Mouse (Mus musculus) urinary bladder, postnatal 25 days (tissue): ENCODE results near the gene Foxq1.
A peak's percentile ranks its signal among the peaks of the same experiment; 100 is the strongest.

Source experiments
- DNase-seq: peaks from one replicate; pipeline ENCODE4 v3.0.0; 2022; ENCODE audit warnings: low spot score

Gene Foxq1

DNA sequence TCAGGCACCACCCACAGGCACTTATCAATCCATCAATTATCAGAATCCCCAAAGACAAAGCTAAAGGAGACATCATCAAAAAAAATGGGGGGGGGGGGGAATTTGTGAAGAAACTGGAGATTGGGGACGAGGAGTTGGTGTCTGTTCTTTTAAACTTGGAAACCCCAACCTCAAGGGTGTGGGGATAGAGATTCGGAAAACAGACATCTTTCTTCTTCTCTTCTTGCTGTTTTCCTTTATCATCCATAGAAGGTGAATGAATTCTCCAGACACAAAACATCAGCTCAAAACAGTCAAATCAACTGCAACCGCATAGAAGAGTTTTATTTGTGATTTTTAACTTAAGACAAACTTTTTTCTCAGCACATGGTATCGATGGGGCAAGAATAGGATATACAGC lies at the start of gene Foxq1:
Gene Foxq1, plus strand, starts transcription at position 301 of the 400 bp plus-strand sequence.
- DNase-seq = no peak

DNA sequence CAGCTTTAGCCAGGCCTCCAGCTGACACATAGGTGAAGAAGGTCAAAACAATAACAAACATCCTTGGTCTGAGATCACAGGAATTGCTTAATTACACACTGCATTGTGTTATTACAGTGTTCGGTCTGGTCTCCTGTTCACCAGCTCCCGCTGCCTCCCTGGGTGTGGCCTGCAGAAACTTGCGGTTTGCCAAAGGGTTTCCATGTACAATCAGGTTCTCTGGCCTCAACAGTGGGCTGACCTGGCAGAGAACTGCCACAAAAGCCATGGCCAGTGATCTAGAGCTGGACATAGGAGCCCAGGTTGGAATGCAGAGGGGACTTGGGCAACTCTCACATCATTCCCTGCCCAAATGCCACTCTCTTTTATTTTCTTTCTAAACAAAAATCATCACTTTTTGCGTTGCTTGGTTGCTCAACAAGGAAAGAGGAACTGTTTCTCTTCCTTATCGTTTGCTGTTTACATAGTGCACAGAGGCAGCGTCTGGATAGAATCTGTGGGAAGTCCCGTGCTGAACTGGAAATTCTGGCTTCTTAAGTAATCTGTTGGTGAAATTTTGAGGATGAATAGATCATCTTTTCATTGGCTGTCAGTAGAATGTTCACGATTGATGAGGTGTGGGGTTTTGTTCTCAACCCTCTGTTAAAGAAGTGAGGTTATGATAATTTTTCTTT lies 49.3 kb upstream of the Foxq1 start:
- no peak for DNase-seq

DNA sequence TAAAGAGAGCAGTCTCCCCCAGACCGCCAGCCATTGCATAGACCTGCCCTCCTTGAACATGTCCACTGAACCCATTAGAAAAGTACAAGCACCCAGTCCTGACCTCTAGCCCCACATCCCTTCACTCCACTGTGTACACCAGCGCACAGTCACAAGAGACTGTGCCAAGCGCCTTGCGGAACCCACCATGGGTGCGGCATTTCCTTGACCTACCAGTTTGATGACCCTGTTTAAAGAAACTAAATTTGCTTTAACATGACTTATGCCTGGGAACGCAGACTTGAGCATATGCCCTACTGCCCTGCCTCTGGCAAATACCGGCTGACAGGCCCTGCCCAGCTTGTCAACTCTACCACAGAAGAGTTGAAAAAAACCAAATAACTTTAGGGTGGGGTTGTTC lies 40.7 kb upstream of the Foxq1 start:
- DNase-seq = no peak

DNA sequence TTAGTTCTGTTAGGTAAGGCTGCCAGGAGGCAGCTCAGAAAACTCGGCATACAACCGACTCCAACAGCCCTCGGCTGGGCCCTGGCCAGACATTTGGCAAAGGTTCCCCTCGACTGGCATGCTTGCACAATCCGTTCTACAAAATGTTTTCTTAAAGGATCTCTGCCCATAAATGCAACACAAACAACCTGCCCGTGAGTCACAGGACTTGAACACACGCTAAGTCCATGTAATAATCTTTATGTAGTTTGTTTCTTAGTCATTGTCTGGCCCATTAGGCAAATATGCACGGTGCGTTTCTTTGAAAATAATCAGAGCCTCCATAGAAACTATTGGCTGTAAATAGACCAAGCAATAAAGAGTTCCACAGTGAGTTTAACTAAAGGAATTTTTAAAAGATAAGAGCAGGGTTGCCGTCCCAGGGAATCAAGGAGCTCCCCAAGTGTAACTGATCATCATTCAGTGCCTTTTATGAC lies 37.5 kb upstream of the Foxq1 start:
- peak; percentile 49 for DNase-seq

DNA sequence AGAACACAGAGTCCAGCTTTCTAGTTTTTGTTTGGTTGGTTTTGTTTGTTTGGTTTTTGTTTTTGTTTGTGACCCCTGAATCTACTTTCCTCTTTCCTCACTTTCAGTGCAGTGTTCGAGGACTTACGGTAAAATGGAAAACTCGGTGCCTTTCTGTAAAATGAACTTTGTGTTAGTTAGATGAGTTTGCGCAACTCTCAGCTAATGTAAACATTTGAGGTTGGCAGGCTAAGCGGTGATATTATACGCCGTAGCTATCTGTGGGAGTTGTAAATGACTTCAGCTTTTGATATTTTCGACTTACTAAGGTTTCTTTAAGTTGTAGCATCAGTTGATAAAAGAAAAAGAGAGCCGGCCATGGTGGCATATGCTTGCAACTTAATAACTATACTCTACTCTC lies 37.0 kb upstream of the Foxq1 start:
- DNase-seq = no peak

DNA sequence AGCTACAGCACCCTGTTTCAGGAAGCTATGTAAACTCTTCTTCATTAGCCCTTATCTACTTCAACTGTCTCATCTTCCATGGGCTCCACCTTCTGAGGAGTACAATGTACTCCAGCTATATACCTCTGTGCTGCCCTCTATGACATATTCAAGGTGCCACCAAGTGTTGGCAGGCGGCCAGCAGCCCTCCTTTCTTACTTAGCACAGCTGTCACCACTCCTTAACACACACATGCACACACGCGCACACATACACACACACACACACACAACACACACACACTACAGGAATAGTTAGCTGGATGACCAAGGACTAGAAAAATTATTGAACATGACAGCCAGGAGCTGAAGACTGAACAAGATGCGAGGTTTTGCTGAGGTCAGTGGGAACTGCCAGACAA lies 31.0 kb upstream of the Foxq1 start:
- DNase-seq = no peak

DNA sequence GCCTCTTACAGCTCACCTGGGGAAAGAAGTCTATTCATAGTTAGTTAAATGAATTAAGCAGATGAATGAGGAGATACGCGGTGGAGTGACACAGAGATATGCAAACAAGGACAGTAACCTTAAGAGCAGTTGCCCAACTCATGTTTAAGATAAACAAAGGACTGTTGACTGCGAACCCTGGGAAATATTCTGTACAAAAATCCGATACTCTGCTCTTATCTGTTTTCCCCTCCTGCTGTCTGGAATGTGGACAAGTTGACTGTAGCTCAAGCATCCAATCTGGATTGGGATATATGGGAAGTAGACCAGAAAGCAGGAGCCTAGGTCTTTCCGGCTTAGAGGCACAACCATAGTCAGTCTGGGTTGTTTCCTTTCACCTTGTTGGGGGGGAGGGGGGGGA lies 24.7 kb upstream of the Foxq1 start:
- no peak for DNase-seq

DNA sequence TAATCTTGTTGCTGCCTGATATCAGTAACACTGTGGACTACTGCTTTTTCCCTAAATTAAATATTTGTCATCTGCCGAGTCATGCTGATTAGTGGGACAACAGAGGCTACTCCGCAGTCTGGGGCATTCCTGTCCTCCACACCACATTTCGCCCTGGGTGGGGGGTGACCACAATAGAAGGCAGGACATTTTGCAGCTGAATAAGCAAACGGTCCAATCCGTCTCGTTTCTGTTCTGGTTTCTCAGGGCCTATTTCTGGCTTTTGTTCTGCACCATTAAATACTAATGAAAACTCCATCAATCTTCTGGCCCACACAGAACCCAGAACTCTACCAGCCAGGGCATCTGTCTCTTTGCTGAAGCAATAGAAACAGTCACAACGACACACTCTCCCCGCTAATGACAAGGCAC lies 24.3 kb upstream of the Foxq1 start:
- no peak for DNase-seq

DNA sequence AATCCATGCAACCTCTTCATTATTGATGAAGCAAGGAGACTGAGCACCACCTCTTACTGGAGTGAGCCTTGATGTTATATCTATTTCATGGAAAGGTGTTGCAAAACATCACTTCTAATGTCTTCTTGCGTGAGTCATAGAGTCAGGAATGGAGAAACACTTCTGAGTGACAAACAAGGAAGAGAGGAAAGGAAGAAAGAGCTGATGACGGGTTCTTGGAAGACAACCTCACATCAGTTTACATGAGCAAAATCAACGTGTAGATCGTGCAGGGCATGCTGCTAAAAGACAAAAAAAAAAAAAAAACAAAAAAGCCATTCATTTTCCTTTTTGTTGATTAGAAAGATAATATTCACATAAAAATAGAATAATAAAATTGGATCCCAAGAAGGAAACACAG lies 21.2 kb upstream of the Foxq1 start:
- no peak for DNase-seq

DNA sequence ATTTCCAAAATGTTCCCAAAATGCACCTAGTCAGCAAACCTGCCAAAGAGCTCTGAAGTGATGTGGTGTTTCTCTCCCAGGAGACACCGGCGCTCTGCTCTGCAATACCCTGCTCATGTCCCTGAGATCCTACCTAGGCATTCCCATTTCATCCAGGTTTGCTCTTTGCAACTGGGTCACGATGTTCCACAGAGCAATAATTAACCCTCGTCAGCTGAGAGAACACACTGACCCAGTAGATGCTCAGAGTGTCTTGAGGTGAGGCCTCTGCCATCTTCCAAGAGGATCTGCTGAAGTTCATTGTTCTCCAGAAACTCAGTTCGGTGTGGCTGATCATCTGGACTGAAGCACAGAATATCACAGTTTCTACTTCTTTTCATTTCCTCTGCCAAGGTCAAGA lies 12.9 kb upstream of the Foxq1 start:
- no peak for DNase-seq

DNA sequence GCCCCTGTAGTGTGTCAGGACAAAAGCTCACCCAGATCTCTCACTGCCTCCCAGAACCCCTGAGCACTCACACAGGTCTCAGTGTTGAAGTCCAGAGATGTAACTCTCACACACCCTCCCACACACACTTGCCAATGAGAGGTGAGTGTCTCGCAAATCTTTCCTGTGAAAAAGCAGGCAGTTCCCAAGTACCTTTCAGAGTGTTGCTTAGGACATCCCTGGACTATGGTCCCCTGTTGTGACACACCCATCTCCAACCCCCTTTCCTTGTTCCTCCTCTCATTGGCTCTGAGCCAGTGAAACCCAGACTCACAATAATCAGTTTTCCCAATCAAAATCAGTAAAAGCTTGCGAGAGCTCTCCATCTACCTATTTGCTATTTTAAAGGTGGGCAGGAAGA lies 9.2 kb upstream of the Foxq1 start:
- no peak for DNase-seq

DNA sequence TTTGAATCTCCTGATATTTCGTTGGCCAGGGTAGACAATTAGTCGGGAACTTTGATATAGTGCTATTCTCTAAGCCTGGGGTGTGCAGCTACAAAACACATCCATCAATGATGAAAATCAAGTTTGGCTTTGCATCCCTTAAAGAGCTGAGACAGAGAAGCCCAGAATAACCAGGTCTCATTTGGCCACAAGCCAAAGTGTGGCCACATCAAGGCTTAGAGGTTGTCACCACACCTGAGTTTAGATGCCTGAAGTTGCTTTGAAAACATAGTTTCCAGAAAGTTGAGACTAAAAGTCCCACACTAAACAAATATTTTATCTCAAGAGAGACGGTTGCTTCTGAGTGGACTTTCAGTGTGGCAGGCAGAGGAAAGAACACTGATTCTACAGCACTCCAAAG lies 8.7 kb upstream of the Foxq1 start:
- no peak for DNase-seq

DNA sequence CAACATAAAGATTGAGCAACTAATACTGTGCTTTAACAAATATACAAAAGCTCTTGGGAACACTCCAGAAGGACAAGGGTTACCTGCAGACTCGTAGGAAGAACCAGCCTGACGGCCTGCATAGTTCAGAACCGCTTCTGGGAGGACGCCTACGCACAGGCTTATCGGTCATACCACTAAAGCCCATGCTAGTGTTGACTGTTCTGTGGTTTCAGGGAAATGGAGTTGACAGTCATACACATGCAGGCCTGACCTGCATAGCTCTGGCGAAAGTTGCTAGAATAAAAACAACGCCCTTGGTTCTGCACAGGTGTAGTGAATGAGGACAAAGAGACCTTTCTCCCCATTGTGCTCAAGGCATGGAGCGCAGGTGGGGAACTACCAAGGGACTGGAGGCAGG lies 8.3 kb upstream of the Foxq1 start:
- DNase-seq = no peak

DNA sequence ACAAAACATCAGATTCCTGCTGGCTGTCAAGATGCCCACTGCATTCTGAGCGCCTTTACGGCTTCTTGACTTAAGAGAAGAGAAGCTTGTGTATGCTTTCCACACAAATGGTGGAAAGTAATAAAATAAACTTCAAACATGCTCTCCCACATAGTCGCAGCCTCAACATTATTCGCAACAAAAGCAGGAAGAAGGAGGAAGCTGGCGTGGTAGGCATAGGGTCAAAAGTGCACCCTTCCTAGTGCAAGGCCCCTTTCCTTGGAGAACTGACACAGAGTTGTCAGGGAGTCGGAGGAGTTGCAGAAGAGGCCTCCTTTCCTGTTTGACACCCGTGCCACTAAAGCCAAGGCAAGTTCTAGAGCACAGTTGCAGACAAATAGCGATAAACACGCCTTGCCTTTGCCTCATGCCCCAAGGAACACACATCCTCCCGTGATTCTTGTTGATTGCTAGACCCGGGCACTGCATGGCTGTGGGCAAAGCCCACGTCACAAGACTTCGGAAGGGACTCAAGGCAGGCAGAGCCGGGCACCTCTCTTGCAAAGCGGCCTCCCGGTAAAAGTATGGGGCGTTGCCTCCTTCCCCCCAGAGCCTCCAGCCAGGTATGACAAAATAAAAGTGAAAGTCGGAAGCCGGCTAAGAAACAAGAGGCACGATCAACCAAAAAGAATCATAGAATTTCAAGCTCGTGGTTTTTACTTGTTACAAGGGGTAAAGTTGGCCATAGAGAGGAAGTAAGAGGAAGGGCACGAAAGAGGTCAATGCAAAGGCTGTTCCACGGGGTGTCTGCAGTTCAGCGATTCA lies 1.2 kb downstream of the Foxq1 start:
- DNase-seq = no peak

DNA sequence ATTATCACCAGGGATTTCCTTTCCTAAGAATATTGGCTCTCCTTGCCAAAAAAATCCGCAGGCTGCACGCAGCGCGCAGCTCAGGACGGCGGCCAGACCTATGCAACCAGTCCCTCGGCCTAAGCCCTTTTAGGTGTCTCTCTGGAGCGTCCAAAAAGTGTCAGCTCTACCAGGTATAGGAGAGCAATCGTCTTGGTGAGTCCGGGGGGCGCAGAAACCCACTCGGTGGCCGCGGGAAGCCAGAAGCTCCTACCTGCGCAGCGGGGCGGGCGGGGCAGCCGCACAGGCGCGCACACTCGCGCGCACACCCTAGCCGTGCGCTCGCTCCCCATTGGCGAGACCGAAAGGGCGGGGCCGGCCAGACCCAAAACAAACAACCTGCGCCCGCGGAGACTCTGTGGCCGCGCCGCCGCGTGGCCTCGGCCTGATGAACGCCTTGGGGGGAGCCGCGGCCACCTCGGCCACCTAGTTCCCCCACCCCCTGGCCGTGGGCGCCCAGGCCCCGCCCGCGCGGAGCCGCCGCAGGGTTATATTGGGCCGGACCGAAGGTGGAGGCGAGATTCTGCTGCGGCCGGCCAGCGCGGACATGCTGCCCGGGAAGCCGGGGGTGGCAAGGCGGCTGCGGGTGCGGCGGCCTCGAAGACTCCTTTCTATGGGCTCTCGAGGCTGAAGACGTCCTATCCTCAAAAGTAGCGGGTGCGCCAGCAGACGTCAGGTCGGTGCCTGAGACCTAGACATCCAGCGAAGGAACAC lies 2.0 kb downstream of the Foxq1 start:
- peak; percentile 83 for DNase-seq

DNA sequence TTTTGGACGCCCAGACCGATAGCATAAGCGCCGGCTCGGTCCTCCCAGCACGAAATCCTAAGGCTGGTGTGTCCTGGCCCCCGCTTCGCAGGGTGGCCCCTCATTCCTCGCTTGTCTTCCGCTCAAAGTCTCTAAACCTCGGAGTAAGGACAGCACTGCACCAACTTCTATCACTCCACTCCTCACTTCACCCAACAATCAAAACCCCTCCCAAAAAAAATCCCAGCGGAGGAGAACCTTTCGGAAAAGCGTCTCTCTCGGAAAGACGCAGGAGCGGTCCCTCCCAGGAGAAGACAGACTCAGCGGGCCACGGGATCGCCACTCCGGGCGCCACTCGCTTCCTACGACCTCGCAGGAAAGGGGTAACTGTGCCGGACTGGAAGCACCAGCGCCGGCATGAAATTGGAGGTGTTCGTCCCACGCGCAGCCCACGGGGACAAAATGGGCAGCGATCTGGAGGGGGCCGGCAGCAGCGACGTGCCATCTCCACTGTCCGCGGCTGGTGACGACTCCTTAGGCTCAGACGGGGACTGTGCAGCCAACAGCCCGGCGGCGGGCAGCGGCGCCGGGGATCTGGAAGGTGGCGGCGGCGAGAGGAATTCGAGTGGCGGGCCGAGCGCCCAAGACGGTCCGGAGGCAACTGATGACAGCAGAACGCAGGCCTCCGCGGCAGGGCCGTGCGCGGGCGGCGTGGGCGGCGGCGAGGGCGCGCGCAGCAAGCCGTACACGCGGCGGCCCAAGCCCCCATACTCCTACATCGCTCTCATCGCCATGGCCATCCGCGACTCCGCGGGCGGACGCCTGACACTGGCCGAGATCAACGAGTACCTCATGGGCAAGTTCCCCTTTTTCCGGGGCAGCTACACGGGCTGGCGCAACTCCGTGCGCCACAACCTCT lies 2.8 kb downstream of the Foxq1 start, which contains the start of gene A530084C06Rik:
Gene A530084C06Rik, minus strand, starts transcription at position 813 of the 898 bp plus-strand sequence.
- DNase-seq = no peak

DNA sequence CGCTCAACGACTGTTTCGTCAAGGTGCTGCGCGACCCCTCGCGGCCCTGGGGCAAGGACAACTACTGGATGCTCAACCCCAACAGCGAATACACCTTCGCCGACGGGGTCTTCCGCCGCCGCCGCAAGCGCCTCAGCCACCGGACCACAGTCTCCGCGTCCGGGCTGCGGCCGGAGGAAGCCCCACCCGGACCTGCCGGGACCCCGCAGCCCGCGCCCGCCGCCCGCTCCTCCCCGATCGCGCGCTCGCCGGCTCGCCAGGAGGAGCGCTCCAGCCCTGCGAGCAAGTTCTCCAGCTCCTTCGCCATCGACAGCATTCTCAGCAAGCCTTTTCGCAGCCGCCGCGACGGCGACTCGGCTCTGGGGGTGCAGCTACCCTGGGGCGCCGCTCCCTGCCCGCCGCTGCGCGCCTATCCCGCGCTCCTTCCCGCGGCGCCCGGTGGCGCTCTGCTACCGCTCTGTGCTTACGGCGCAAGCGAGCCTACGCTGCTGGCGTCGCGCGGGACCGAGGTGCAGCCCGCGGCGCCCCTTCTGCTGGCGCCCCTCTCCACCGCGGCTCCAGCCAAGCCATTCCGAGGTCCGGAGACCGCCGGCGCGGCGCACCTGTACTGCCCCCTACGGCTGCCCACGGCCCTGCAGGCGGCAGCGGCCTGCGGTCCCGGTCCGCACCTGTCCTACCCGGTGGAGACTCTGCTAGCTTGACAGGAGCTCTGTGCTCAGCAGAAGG lies 3.6 kb downstream of the Foxq1 start:
- DNase-seq = no peak

DNA sequence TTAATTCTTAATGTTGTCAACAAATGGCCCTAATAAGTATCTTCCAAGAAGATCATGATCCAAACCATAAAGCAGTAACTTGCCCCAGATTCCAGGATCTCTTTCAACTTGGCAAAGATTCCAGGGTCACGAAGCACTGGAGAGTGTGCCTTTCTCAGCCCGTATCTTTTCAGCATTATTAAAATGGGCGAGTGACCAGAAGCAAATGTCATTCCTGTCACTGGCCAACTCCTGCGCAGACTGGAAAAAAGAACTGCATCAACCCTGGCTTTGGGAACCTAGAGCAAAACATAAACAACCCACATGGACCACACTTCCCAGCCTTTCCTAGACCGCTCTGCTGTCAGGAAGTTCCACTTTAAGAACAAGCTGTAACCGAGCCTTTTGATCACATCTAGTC lies 8.5 kb downstream of the Foxq1 start:
- DNase-seq = no peak

DNA sequence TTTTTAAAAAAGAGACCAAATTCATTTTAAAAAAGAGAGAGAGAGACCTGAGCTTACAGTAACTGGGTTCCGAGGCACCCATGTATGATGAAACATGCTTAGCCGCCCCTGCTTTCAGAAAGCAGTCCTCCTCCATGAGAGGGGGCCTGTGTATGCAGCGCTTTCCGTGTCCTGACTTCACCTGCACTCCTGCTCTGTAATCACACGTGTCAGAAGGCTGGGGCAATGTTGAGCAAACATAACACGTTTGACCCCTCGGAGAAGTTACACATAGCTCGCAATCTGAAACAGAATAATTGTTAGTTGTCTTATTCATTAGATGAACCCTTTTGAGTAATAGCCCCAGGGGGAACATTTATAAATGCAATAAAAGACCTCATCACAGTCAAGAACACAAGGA lies 11.2 kb downstream of the Foxq1 start:
- DNase-seq = no peak

DNA sequence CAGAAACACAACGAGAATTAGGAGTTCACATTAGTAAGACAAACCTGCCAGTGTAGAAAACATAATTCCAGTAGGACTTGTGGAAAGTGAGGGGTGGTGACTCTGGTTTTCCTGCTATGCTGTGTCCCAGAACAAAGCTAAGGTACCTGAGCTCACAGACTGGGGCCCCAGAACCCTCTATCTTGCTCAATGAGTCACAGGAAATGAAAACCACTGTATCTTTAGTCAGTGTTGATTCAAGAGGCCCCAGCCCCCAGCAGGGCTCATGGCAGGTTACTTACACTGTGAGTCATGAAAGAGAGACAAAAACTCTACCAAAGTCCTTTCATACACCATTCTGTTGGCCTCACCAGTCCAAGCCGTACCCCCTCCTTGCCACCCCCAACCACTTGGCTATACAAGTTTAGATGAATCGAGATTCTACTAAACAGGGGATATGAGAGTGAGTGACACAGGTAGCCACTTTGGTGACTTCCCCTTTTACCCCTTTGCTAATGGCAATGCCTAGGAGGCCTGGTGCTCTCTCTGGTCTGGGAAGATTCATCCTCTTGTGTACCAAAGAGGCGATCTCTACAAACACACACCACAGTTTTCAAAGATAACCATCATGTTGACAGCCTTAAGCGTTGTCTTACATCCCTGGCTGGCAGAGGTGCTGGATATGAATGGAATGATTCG lies 11.8 kb downstream of the Foxq1 start:
- DNase-seq = no peak
